Mouse (Mus musculus) intestine, embryonic 14.5 days (tissue): ENCODE measurements around the gene Srxn1. TPM values are rescaled to one million over a fixed set of nuclear protein-coding genes. Genes with fewer than 3 reads are reported as not detected.
A peak's percentile ranks its signal among the peaks of the same experiment; 100 is the strongest.

ENCODE experiments used
- ATAC-seq: fragments of 200-750 bp; cut with Nextera tagmentation; replicated peaks from 2 replicates; pipeline ENCODE4 v1.8.0; 2017; ENCODE audit warnings: low read depth, moderate number of reproducible peaks, moderate TSS enrichment, moderate library complexity; ENCODE audit not compliant: low FRiP score, low TSS enrichment
- DNase-seq: peaks from one replicate; pipeline ENCODE4 v3.0.0-alpha.2; 2018; ENCODE audit warnings: low spot score
- H3K27ac ChIP-seq: fragments of 300-500 bp; sonication (generic); 2 replicates; pipeline ENCODE4 v1.5.1; 2014; ENCODE audit warnings: low read depth, mild to moderate bottlenecking, control low read depth
- H3K27me3 ChIP-seq: fragments of 300-500 bp; sonication (generic); replicated peaks from 2 replicates; pipeline ENCODE4 v1.6.1; 2014; ENCODE audit warnings: low read length, control low read depth; ENCODE audit not compliant: control insufficient read depth, insufficient read depth
- H3K36me3 ChIP-seq: fragments of 300-500 bp; sonication (generic); 2 replicates; pipeline ENCODE4 v1.6.1; 2014; ENCODE audit warnings: low read length, control low read depth; ENCODE audit not compliant: control insufficient read depth, insufficient read depth
- H3K4me1 ChIP-seq: fragments of 300-500 bp; sonication (generic); replicated peaks from 2 replicates; pipeline ENCODE4 v1.6.1; 2014; ENCODE audit warnings: low read length, control low read depth, mixed read lengths; ENCODE audit not compliant: control insufficient read depth, insufficient read depth
- H3K4me2 ChIP-seq: fragments of 300-500 bp; sonication (generic); 2 replicates; pipeline ENCODE4 v1.6.1; 2014; ENCODE audit warnings: low read length
- H3K4me3 ChIP-seq: fragments of 300-500 bp; sonication (generic); 2 replicates; pipeline ENCODE4 v1.5.1; 2014; ENCODE audit warnings: low read depth, low read length, control low read depth, mixed read lengths
- H3K9ac ChIP-seq: fragments of 300-500 bp; sonication (generic); 2 replicates; pipeline ENCODE4 v1.6.1; 2014; ENCODE audit warnings: mild to moderate bottlenecking, low read length
- H3K9me3 ChIP-seq: fragments of 300-500 bp; sonication (generic); 2 replicates; pipeline ENCODE4 v1.6.1; 2016; ENCODE audit warnings: low read length, control low read depth; ENCODE audit not compliant: control insufficient read depth
- WGBS: fragments of 180-500 bp; shearing (Covaris S2); extraction: QIAGEN DNeasy Blood & Tissue Kit; methylation state at CpG from one replicate; pipeline ENCODE4 v1.1.7; 2014; 5-methylcytosine and 5-hydroxymethylcytosine counted together
- polyA plus RNA-seq: library from polyadenylated mRNA; unstranded; fragments of >200 nt; fragmentation: Nextera tagmentation; extraction: Ambion mirVana; gene quantifications from 2 replicates; pipeline ENCODE4 v1.2.1, GENCODE M21; 2014

Gene Srxn1
- polyA plus RNA-seq, 1 experiment from 2014 or later = 12.4 TPM

GRCm38 (mm10) chr2:152094856-152095545, 10.3 kb upstream of the Srxn1 start:
- no peak overlapping the region for H3K9ac ChIP-seq
- H3K4me3 ChIP-seq = no peak overlapping the region; the same call in 1 of the 2 replicates
- peak overlapping the region; percentile 38 for H3K4me2 ChIP-seq
- 6% methylated on average over 29 of the region's 29 CpGs for WGBS
- peaks cover 4% of the 10 kb centered on the region; the same call in 1 of the 2 replicates for H3K4me1 ChIP-seq
- ATAC-seq (peak; percentile 16; the same call in 1 of the 2 replicates), DNase-seq (no peak)
- H3K9me3 ChIP-seq = no peaks in the 10 kb centered on the region
- peaks cover 67% of the 10 kb centered on the region for H3K27me3 ChIP-seq
- no peak overlapping the region for H3K27ac ChIP-seq
- no peaks in the 10 kb centered on the region for H3K36me3 ChIP-seq

- 86% methylated on average over 2 of the region's 2 CpGs for WGBS
- no peak overlapping the region for H3K4me2 ChIP-seq
- no peaks in the 10 kb centered on the region for H3K9me3 ChIP-seq
- DNase-seq (no peak), ATAC-seq (no peak)
- H3K4me3 ChIP-seq = no peak overlapping the region
- H3K27me3 ChIP-seq = peaks cover 48% of the 10 kb centered on the region
- H3K27ac ChIP-seq = no peak overlapping the region
- H3K9ac ChIP-seq = no peak overlapping the region
- H3K36me3 ChIP-seq = no peaks in the 10 kb centered on the region
- H3K4me1 ChIP-seq = peaks cover 4% of the 10 kb centered on the region; the same call in 1 of the 2 replicates
Observed at GRCm38 (mm10) chr2:152096922-152097321, 8.4 kb upstream of the Srxn1 start.

GRCm38 (mm10) chr2:152097916-152098315, 7.4 kb upstream of the Srxn1 start:
- no peak overlapping the region for H3K9ac ChIP-seq
- ATAC-seq (no peak), DNase-seq (no peak)
- H3K9me3 ChIP-seq = no peaks in the 10 kb centered on the region
- H3K27ac ChIP-seq = no peak overlapping the region
- H3K4me3 ChIP-seq = no peak overlapping the region
- H3K36me3 ChIP-seq = no peaks in the 10 kb centered on the region
- H3K27me3 ChIP-seq = peaks cover 38% of the 10 kb centered on the region
- 71% methylated on average over 11 of the region's 11 CpGs for WGBS
- peaks cover 4% of the 10 kb centered on the region; the same call in 1 of the 2 replicates for H3K4me1 ChIP-seq
- no peak overlapping the region for H3K4me2 ChIP-seq

- Histone ChIP-seq H3K4me3 (no peak overlapping the region), H3K4me2 (no peak overlapping the region), H3K27ac (no peak overlapping the region), H3K9me3 (no peaks in the 10 kb centered on the region), H3K36me3 (no peaks in the 10 kb centered on the region), H3K27me3 (peaks cover 22% of the 10 kb centered on the region), H3K9ac (no peak overlapping the region), H3K4me1 (0 out of 2 replicates have a peak, but pooled peaks cover 4% of the 10 kb centered on the region)
- ATAC-seq (no peak), DNase-seq (no peak)
- WGBS = 70% methylated on average over 3 of the region's 3 CpGs
Observed at GRCm38 (mm10) chr2:152099538-152099937, 5.8 kb upstream of the Srxn1 start.

- Histone ChIP-seq H3K27me3 (peaks cover 3% of the 10 kb centered on the region; the same call in 1 of the 2 replicates), H3K4me1 (0 out of 2 replicates have a peak, but pooled peaks cover 2% of the 10 kb centered on the region), H3K4me3 (no peak overlapping the region), H3K9ac (no peak overlapping the region), H3K9me3 (no peaks in the 10 kb centered on the region), H3K27ac (no peak overlapping the region), H3K4me2 (no peak overlapping the region), H3K36me3 (no peaks in the 10 kb centered on the region)
- 72% methylated on average over 13 of the region's 13 CpGs for WGBS
- ATAC-seq (no peak), DNase-seq (no peak)
Observed at GRCm38 (mm10) chr2:152101761-152102160, 3.6 kb upstream of the Srxn1 start.

GRCm38 (mm10) chr2:152102369-152102768, 2.9 kb upstream of the Srxn1 start:
- H3K36me3 ChIP-seq = no peaks in the 10 kb centered on the region
- WGBS = 53% methylated on average over 6 of the region's 6 CpGs
- no peak overlapping the region for H3K27ac ChIP-seq
- ATAC-seq (no peak), DNase-seq (no peak)
- H3K4me3 ChIP-seq = no peak overlapping the region
- 0 out of 2 replicates have a peak, but pooled peaks cover 2% of the 10 kb centered on the region for H3K4me1 ChIP-seq
- H3K9ac ChIP-seq = no peak overlapping the region
- peaks cover 1% of the 10 kb centered on the region; the same call in 1 of the 2 replicates for H3K27me3 ChIP-seq
- no peak overlapping the region for H3K4me2 ChIP-seq
- no peaks in the 10 kb centered on the region for H3K9me3 ChIP-seq

- Histone ChIP-seq H3K4me2 (peak overlapping the region; percentile 82), H3K4me3 (peak overlapping the region; percentile 60), H3K4me1 (0 out of 2 replicates have a peak, but pooled peaks cover 2% of the 10 kb centered on the region), H3K36me3 (no peaks in the 10 kb centered on the region), H3K9me3 (no peaks in the 10 kb centered on the region), H3K27me3 (no peaks in the 10 kb centered on the region), H3K9ac (peak overlapping the region; percentile 71), H3K27ac (no peak overlapping the region)
- peak; percentile 28; the same call in 1 of the 2 replicates for ATAC-seq
- DNase-seq = no peak
- WGBS = 21% methylated on average over 17 of the region's 17 CpGs
Observed at GRCm38 (mm10) chr2:152104711-152105317, 502 bp upstream of the Srxn1 start.

GRCm38 (mm10) chr2:152106225-152106595, 894 bp downstream of the Srxn1 start:
- H3K4me1 ChIP-seq = 0 out of 2 replicates have a peak, but pooled peaks cover 2% of the 10 kb centered on the region
- peak overlapping the region; percentile 82 for H3K4me2 ChIP-seq
- no peak overlapping the region for H3K27ac ChIP-seq
- H3K27me3 ChIP-seq = no peaks in the 10 kb centered on the region
- WGBS = 72% methylated on average over 3 of the region's 3 CpGs
- H3K9me3 ChIP-seq = no peaks in the 10 kb centered on the region
- no peak overlapping the region for H3K9ac ChIP-seq
- ATAC-seq = no peak
- H3K36me3 ChIP-seq = no peaks in the 10 kb centered on the region
- DNase-seq = no peak
- H3K4me3 ChIP-seq = peak overlapping the region; percentile 60
